Mouse (Mus musculus) T-helper 17 cell (primary cell): Measurements from ENCODE around the gene Cacng7.

ENCODE experiments used
- in situ Hi-C, 2 experiments: fragments of 300-600 bp; cut with MboI, MseI; formaldehyde crosslinking; loops; 1 replicate in 1 of 2; 2 replicates in 1 of 2; pipeline ENCODE4 v1.15.1; 2025; ENCODE audit warnings: high pct_unique_total_duplicates in 2 of 2

Gene Cacng7

DNA sequence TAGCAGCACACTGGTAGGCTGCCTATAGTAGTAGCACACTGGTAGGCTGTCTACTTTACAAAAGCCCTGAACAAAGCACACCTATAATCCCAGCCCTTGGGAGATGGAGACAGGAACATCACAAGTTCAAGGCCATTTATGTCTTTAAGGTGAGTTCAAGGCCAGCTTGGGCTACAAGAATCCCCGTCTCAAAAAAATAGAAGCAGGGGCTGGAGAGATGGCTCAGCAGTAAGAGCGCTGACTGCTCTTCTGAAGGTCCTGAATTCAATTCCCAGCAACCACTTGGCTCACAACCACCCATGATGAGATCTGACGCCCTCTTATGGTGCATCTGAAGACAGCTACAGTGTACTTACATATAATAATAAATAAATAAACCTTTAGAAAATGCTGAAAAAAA, 12.5 kb downstream of the Cacng7 start:
- in situ Hi-C loops: no loop called here

DNA sequence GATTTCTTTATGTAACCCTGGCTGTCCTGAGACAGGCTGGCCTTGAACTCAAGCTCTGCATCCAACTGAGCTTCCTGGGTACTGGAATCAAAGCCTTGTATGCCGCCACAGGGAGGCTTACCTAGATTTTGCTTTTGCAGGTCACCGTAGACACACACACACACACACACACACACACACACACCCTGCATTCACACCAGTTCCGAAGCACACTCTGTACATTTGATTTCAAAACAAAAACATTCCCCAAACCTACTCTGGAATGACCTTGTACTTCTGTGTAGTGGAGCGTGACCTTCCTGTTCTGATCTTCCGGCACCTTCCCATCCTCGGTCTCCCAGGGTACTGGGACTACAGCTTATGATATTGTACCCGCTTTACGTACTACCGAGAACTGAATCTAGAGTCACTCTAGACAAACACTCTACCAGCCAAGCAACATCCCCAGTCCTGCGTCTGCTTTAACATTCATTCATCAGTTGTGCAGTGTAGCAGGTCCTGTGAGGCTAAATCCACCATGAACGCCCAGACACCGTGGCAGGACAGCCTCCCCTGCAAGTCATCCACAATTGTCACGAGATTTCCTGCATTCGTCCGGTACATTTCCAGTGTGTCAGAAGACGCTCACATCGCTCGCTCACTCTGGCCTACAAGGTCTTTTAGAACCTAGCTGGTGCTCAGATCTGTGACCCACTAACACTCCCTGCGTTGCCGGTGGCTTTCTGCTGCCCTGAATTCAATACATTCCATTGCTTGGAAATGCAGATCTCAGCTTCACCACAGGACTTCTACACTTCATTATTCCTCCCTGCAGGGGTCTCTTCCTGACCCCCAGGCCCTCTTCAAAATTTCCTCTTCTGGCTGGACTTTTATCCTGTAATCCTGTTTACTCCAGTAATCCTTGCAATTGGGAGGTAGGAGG, 14.9 kb downstream of the Cacng7 start:
- in situ Hi-C loops: no loop called here

DNA sequence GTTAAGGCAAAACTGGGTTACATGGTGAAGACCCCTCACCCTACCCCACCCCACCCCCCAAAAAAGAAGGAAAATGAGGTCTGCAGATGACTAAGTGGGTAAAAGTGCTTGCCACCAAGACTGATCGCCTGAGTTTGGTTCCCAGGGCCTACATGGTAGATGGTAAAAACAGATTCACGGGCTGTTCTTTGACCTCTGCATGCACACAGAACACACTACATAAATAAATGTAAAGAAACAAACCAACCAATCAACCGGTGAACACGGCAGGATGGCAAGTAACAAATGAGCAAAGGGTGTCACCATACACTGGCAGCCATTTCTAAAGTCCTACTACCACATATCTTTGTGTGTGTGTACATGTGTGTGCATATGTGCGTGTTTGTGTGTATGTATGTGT, 15.6 kb downstream of the Cacng7 start:
- in situ Hi-C loops: no loop called here

DNA sequence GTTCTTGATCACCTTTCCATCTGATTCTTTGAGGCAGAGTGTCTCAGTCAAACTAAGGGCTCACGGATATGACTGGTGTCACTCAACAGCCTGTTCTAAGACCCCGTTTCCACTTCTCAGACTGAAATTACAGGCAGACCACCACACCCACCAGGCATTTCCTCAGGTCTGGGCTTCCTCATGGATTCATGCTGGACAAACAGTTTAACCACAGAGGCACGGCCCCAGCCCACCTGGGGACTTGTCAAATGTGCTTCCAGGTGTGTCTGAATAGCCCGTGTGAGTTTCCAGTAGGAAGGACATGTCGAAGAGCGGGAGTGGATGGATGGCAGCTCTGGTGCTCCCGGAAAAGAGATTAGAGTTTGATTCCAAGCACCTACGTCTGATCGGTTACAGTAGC, 17.0 kb downstream of the Cacng7 start:
- in situ Hi-C loops: no loop called here

DNA sequence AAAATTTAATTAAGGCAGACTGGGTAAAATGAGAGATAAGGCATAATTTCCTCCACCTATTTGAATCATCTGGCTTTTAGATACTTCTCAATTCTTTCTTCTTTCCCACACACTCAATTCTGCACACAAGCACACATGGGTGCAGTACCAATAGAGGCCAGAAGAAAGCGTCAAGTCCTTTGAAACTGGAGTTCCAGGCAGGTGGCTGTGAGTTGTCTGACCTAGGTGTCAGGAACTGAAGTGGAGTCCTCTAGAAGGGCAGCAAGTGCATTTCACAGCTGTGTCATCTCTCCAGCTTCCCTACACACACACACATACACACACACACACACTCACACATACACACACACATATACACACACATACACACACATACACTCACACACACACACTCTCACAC, 18.8 kb downstream of the Cacng7 start:
- in situ Hi-C loops: no loop called here

DNA sequence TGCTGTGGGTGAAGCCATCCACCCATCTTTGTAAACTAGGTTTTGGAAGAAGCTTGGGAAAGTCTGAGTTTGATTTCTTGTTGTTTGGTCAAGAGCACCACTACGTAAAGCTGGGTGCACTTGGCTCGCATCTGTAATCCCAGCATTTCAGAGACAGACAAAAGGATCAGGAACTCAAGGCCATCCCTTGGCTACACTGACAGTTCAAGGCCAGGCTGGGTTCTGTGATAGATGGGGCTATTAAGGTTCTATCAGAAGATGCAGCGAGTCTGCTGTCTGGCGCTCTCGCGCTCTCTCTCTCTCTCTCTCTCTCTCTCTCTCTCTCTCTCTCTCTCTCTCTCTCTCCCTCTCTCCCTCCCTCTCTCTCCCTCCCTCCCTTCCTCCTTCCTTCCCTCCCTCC, 22.1 kb downstream of the Cacng7 start:
- in situ Hi-C loops: no loop called here

DNA sequence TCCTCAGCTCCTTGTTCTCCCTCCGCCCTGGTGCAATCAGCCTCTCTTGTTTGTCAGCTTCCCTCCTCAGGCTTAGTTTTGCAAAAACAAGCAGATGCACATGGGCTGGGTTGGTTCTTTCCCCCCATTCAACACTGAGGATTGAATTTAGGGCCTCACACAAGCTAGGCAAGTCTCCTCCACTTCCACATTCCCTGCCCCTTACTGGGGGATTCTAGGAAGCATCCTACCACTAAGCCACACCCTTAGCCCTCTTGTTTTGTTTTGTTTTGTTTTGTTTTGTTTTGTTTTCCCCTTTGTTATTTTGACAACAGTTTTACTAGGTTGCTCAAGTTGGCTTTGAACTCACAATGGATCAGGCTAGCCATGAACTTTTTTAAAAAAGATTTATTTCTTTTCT, 27.9 kb downstream of the Cacng7 start:
- in situ Hi-C loops: no loop called here

DNA sequence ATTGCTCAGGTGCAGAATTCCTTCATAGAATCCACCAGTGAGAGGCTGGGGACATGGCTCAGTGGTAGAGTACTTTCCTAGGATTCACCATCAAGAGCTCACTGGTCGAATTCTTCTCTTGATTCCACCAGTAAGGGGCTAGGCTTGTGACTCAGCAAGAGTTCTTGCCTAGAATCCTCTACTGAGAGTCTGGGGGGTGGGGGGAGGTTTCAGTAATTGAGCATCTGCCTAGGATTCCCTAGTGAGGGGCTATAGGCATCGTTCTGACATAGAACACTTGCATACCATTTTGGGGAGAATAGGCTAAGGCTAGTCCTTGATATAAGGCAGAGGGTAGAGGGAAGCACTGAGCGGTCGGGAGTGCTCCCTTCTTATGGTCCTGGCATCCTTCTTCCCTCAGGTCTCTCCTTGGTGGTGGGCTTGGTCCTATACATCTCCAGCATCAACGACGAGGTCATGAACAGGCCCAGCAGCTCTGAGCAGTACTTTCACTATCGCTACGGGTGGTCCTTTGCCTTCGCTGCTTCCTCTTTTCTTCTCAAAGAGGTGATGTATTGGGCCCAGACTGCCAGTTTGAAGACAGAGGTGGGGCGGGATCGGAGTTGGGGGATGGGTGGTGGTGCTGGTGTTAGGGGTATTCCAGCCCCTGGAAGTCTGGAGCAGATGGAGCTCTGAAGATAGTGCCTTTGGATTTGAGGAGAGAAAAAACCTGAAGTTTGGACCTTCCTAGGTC, 33.0 kb downstream of the Cacng7 start:
- in situ Hi-C loops: no loop called here

DNA sequence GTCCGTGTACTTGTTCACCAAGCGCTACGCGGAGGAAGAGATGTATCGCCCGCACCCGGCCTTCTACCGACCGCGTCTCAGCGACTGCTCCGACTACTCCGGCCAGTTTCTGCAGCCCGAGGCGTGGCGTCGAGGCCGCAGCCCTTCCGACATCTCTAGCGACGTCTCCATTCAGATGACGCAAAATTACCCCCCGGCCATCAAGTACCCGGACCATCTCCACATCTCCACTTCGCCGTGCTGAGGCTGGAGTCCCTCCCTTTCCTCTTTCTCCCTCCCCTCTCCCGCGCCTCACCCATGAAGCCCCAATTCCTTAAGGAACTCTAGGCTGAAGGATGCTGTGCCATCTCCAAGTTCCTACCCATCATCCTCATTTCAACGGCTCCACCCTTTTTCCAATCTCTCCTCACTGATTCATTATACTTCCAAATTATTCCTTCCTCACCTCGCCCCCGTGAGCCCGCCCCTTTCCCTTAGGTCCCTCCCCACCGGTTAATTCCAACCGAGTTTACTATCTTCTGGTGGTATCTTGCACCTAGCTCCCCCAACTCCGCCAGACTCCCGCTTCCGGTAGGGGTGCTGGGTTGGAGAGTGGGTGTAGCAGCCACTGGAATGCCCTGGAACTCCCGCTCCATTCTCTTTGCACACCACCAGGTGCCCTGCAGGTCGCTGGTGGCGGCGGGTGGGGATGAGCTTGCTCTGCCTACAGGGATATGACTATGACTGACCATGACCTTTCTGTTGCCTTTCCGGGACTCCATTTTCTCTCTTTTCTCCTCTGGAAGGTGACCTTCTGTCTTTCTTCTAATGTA, 34.2 kb downstream of the Cacng7 start:
- in situ Hi-C loops: no loop called here

DNA sequence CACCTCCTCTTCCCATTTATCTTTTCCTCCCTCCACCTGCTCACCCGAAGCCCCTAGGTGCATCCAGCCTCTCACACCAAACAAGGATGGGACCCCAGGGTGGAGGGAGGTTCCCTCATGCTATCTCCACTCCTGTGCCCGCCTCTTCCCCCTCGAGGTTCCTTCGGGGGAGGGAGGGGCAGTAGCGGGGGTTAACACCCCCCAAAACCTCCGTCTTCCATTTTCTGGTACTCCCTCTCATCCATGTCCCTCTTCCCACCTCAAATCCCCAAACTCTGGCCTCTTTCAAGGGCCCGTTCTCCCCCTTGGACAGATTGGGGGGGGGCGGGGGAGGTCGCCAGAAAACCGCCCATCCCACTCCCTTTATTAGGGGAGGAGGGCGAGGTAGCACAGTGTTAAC, 34.8 kb downstream of the Cacng7 start:
- in situ Hi-C loops: no loop called here

DNA sequence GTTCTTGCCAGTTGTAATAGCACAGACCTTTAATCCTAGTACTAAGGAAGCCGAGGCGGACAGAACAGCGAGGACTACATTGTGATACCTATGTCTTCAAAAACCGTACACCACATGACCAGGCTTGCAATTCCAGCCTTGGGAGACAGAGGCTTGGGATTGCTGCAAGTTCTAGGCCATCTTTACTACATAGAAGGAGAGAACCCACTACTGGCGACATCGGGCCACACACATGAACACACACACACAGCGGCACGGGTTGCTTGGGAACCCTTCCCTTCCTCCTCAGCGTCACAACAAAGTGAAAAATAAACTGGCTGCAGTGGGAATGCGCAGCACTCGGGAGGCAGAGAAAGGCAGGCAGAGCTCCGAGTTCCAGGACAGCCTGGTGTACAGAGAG, 35.6 kb downstream of the Cacng7 start:
- in situ Hi-C loops: no loop called here

DNA sequence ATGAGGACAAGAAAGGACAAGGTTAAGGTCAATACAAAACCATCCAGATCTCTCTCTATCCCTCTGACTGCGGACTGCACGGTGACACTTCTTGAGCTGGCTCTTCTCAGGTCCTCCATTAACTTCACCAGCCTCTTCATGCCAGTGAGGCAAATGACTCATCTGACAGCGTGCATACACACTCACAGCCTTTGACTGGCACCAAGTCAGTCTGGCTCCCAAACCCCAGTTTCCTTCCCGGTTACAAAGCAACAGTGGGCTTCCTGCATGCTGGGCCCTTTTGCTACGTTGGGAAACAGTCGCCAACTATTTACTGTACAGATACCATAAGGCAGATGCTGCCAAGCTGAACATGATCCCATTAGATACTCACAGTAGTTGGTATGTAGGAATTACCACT, 36.4 kb downstream of the Cacng7 start:
- in situ Hi-C loops: no loop called here

DNA sequence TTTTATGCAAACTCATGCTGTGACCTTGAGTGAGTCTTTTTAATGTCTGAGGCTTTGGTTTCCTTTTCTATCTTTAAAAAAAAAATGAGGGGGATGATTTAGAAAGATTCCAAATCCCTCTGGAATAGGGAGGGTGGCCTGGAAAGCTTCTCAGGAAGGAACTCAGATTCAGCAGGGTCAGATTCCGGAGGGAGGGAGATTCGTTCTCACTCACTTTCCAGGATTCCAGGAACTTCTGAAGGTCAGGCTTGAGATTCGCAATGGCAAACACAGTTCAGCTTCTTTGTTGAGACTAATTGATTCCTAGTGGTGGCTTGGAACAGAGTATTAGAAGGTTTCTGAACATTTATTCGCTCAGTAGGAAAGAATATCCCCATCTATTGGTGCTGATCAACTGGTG, 37.7 kb downstream of the Cacng7 start:
- in situ Hi-C loops: no loop called here

DNA sequence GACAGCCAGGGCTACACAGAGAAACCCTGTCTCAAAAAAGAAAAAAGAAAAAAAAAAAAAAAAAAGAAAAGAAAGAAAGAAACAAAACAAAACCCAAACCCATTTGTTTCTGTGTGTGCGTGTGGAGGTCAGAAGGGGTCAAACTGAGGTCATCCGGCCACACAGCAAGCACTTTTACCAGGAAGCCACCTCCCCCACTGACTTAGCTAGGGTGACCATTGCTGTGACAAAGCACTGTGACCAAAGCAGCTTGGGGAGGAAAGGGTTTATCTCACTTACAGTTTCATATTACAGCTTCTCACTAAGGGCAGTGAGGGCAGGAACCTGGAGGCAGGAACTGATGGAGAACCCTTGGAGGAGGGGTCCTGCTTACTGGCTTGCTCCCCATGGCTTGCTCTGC, 39.6 kb downstream of the Cacng7 start:
- in situ Hi-C loops: no loop called here

DNA sequence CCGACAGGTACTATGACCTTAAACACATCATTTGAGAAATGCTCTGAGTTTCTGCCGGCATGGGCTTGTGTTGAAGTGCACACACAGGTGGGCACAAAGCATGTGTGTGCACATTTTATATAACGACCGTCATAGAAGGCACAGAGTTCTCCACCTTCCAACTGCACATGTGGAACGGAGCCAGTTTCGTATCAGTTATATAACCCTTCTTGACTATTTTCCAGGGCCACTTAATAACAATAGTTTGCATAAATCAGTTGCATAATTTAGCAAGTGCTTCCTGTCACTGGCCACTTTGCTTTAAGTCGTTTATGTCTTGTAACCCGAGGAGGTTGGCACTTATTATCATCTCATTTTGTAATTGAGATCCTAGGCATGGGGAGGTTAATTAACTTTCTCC, 41.0 kb downstream of the Cacng7 start:
- in situ Hi-C loops: no loop called here

DNA sequence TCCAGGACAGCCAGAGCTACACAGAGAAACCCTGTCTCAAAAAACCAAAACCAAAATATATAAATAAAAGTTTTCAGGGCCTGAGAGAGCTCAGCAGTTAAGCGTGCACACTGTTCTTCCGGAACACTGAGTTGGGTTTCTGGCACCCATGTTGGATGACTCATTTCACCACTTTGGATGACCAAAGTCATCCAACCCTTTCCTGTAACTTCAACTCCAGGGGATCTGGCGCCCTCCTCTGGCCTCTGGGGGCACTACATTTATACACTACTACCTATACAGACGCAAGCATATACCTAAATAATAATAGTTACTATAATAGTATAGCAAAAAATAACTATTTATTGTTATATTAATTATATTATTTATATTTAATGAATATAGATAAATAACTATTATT, 44.1 kb downstream of the Cacng7 start:
- in situ Hi-C loops: no loop called here

DNA sequence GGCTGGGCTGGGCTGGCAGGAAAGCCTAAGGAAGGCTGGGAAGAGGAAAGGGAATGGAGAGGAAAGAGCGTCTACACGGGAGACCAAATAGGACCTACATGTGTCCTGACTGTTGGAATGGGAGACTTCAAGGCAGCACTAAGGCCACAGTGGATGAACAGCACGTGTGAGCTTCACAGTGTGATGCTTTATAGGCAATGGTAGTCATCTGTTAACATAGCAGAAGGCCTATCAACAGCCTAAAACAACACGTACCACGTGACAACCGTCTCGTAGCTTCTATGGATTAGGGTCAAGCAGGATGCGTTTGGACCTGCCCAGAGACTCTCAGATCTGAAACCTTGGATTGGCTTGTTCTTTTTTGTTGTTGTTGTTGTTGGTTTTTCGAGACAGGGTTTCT, 49.4 kb downstream of the Cacng7 start:
- in situ Hi-C loops: loop anchor here in 1 of 2 experiments (10.0 kb wide), 1 partner anchor 183 kb away; no protein-coding TSS in a partner anchor

DNA sequence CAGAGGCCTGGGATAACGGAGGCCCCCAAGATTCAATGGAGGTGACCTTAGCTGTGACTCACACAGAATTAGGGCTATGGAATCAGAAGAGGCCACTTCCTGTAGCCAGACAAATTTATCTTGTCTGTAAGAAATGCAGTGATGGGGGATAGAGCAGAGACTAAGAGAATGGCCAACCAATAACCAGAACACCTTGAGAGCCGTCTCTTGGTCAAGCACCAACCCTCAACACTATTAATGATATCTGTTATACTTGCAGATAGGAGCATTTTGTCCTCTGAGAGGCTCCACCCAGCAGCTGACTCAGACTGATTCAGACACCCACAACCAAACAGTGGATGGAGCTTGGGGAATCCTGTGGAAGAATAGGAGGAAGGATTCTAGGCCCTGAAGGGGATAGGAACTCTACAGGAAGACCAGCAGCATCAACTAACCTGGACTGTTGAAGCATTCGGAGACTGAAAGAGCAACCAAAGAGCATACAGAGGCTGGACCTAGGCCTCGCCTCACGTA, 52.1 kb downstream of the Cacng7 start:
- in situ Hi-C loops: loop anchor here in 1 of 2 experiments (10.0 kb wide), 1 partner anchor 180 kb away; no protein-coding TSS in a partner anchor

DNA sequence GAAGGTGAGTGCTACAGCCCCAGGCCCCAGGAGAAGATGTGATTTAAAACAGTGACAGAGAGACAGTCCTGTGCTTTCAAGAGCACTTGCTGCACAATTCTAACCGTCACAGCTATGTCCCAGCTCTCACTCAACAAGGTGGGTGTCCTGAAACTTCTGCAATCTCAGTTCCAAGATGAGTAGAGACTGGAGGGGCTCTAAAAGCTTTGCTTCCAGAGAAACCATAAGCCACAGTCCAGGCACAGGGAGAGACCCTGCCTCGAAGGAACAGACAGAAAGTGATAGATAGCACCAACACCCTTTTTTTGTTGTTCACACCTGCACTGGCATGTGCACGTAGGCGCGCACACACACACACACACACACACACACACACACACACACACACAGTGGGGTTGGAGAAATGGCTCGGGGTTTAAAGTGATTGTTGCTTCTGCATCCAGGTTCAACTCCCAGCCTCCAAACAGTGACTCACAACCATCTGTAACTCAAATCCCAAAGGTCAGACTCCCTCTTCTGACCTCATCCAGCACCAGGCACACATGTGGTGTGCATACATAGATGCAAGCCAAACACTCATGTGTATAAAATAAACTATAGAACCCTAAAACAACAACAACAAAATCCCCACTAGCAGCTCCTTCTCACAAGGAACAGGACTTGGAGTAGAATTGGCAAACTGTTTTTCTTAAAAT, 53.4 kb downstream of the Cacng7 start:
- in situ Hi-C loops: loop anchor here in 1 of 2 experiments (10.0 kb wide), 1 partner anchor 179 kb away; no protein-coding TSS in a partner anchor

DNA sequence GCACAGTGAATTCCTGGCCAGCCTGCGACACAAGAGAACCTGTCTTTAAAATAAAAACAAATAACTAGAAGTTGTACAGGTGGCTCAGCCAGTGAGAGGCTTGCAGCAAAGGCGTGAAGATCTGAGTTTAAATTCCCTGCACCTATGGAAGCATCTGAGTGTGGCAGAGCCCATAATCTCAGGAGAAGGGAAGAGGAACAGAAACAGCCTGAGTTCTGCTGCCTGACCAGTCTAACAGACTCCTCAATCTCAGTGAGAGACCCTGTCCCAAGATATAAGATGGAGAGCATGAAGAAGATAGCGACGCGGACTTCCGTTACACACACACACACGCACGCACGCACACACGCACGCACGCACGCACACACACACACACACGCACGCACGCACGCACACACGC, 55.0 kb downstream of the Cacng7 start:
- in situ Hi-C loops: loop anchor here in 1 of 2 experiments (10.0 kb wide), 1 partner anchor 177 kb away; no protein-coding TSS in a partner anchor

DNA sequence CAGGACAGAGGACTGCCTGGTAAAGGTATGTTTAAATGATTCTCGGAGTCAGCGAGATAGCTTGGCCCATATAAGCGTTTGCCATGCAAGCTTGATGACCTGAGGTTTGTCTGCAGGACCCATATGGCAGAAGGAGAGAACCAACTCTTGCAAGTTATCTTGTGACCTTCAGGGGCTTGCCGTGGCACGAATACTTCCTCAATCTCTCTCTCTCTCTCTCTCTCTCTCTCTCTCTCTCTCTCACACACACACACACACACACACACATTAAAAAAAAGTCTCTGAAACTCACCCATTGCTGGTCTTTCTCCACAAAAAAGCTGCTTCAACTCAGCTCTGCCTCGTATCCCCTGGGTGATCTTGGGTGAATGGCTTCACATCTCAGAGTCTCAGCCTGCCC, 56.1 kb downstream of the Cacng7 start:
- in situ Hi-C loops: loop anchor here in 1 of 2 experiments (10.0 kb wide), 1 partner anchor 176 kb away; no protein-coding TSS in a partner anchor
